In genomic region chr2:130274149-130274861, GRCm38 (mm10) we compare ENCODE assay signal across 8 mouse cellular contexts. TPM values are rescaled to one million over a fixed set of nuclear protein-coding genes. Genes with fewer than 3 reads are reported as not detected.
DNase-seq lines count a peak whose midpoint lies in the region; ATAC-seq lines count a peak whose summit lies in the region.

TSS of gene Nop56 (plus strand) at chr2:130274430.

- under 1% methylated on average over 68 of the region's 68 CpGs for WGBS in heart, embryonic 14.5 days
- under 1% methylated on average over 68 of the region's 68 CpGs for WGBS in liver, embryonic 13.5 days (ENCODE audit: insufficient replicate concordance)
- WGBS in stomach, embryonic 16.5 days = under 1% methylated on average over 68 of the region's 68 CpGs

- peaks cover 39% of the 10 kb centered on the region for H3K36me3 ChIP-seq in heart, embryonic 14.5 days (ENCODE audit: control insufficient read depth, insufficient read depth, low read length)
- peaks cover 42% of the 10 kb centered on the region for H3K36me3 ChIP-seq in liver, embryonic 13.5 days
- peaks cover 25% of the 10 kb centered on the region for H3K36me3 ChIP-seq in stomach, embryonic 16.5 days (ENCODE audit: control insufficient read depth, insufficient read depth, low read length)

- no peaks in the 10 kb centered on the region for H3K9me3 ChIP-seq in heart, embryonic 14.5 days (ENCODE audit: control insufficient read depth, low read length)
- no peaks in the 10 kb centered on the region for H3K9me3 ChIP-seq in liver, embryonic 13.5 days (replicated peaks)
- no peaks in the 10 kb centered on the region for H3K9me3 ChIP-seq in stomach, embryonic 16.5 days (replicated peaks; ENCODE audit: control insufficient read depth, low read length)

- peak within 1 kb of the TSS; percentile 94 for H3K9ac ChIP-seq in heart, embryonic 14.5 days (ENCODE audit: low read length)
- H3K9ac ChIP-seq in liver, embryonic 13.5 days = peak within 1 kb of the TSS; percentile 98
- H3K9ac ChIP-seq in stomach, embryonic 16.5 days (ENCODE audit: low read length) = peak within 1 kb of the TSS; percentile 88

- DNase-seq in c-Kit-negative CD71-positive TER-119-positive erythroid progenitor cells, embryonic 14.5 days (ENCODE audit: low read depth, low spot score) = peak; percentile 97
- peak; percentile 95 for DNase-seq in fibroblast of lung, adult 2 months (ENCODE audit: low read depth)
- DNase-seq in kidney, postnatal 14 days = peak; percentile 99
- peak; percentile 99 for DNase-seq in liver, embryonic 13.5 days
- peak; percentile 100 for DNase-seq in neural tube, embryonic 10.5 days (ENCODE audit: extremely low spot score, low spot score)

- peak; percentile 95 for ATAC-seq in CD4-positive, CD25-positive, alpha-beta regulatory T cell, adult 4 months
- peak; percentile 97 for ATAC-seq in heart, embryonic 14.5 days (ENCODE audit: insufficient number of reproducible peaks, insufficient read depth, low FRiP score, low read depth)
- peak; percentile 96 for ATAC-seq in liver, embryonic 13.5 days (ENCODE audit: low read depth)
- ATAC-seq in stomach, embryonic 16.5 days (ENCODE audit: insufficient read depth, low FRiP score) = peak; percentile 97

- peaks cover 6 to 7% of the 10 kb centered on the region in 2 experiments; a peak in 2 of 4 replicates for H3K4me1 ChIP-seq in heart, embryonic 14.5 days (ENCODE audit: control insufficient read depth in 2 of 2, insufficient read depth in 2 of 2, low read length in 2 of 2)
- H3K4me1 ChIP-seq in liver, embryonic 13.5 days (replicated peaks) = peaks cover 55% of the 10 kb centered on the region
- peaks cover 22% of the 10 kb centered on the region for H3K4me1 ChIP-seq in stomach, embryonic 16.5 days (ENCODE audit: control insufficient read depth, insufficient read depth, low read length)

- H3K27me3 ChIP-seq in heart, embryonic 14.5 days (ENCODE audit: control insufficient read depth, insufficient read depth, low read length) = no peaks in the 10 kb centered on the region
- no peaks in the 10 kb centered on the region for H3K27me3 ChIP-seq in liver, embryonic 13.5 days
- H3K27me3 ChIP-seq in stomach, embryonic 16.5 days (ENCODE audit: control insufficient read depth, insufficient read depth, low read length) = no peaks in the 10 kb centered on the region

- H3K27ac ChIP-seq in heart, embryonic 14.5 days (replicated peaks in 1 of 2; ENCODE audit: control insufficient read depth in 1 of 2, insufficient read depth in 1 of 2, low read depth in 2 of 2, low read length in 2 of 2) = peak within 1 kb of the TSS; percentile 85 to 89
- peak within 1 kb of the TSS; percentile 89 for H3K27ac ChIP-seq in liver, embryonic 13.5 days
- peak within 1 kb of the TSS; percentile 78 for H3K27ac ChIP-seq in stomach, embryonic 16.5 days (ENCODE audit: low read length)

- peak within 1 kb of the TSS; percentile 68 for H3K4me2 ChIP-seq in heart, embryonic 14.5 days (ENCODE audit: low read length)
- peak within 1 kb of the TSS; percentile 92 for H3K4me2 ChIP-seq in liver, embryonic 13.5 days
- peak within 1 kb of the TSS; percentile 99 for H3K4me2 ChIP-seq in stomach, embryonic 16.5 days (ENCODE audit: low read depth, low read length)

- peak within 1 kb of the TSS; percentile 70 to 86 for H3K4me3 ChIP-seq in heart, embryonic 14.5 days (ENCODE audit: control insufficient read depth in 1 of 2, insufficient read depth in 1 of 2, low read depth in 1 of 2, low read length in 2 of 2)
- peak within 1 kb of the TSS; percentile 93 for H3K4me3 ChIP-seq in liver, embryonic 13.5 days (replicated peaks)
- H3K4me3 ChIP-seq in stomach, embryonic 16.5 days (replicated peaks; ENCODE audit: low read length) = peak within 1 kb of the TSS; percentile 72

RNA-seq across cellular contexts. Expression of gene Nop56, which starts in this region (rescaled TPM):
- 100 to 1,000 TPM; 390 to 407 TPM for polyA plus RNA-seq in CD4-positive, CD25-positive, alpha-beta regulatory T cell, adult 4 months (2017; shearing (Covaris generic))
- polyA plus RNA-seq in heart, embryonic 14.5 days (2014; fragmentation: Nextera tagmentation; extraction: Ambion mirVana) = 110 and 124 TPM in 2 replicates
- polyA plus RNA-seq in liver, embryonic 13.5 days (2015; fragmentation: Nextera tagmentation; extraction: Ambion mirVana) = 271 and 279 TPM in 2 replicates
- polyA plus RNA-seq in stomach, embryonic 16.5 days (2015; fragmentation: Nextera tagmentation; extraction: Ambion mirVana) = 221 and 222 TPM in 2 replicates

Comparison
In these comparisons a context has a peak if more than half of its experiments do, and no peak if none do; other contexts are left out.
1. Peak in every context shown above with its lines: DNase-seq, ATAC-seq, H3K4me3 ChIP-seq and H3K27ac ChIP-seq.